Mouse (Mus musculus): Measurements from ENCODE around the gene Sertad1. TPM values are rescaled to one million over a fixed set of nuclear protein-coding genes. Genes with fewer than 3 reads are reported as not detected.

Sertad1 gene
- total RNA-seq, 4 experiments from 2014 or later, result 6.5 to 9.8 (median 8.8) TPM

- DNase-seq (ENCODE audit: low spot score in 2 of 2), result peak; percentile 99 to 100
Measured at GRCm38 (mm10) chr7:27473156-27473834, 13.4 kb upstream of the Sertad1 start, which contains the start of gene Sertad3. Gene Sertad3, plus strand, starts transcription at chr7:27473768.

- no peak for DNase-seq (ENCODE audit: low spot score in 2 of 2)
Measured at GRCm38 (mm10) chr7:27473835-27474489, 12.7 kb upstream of the Sertad1 start.

GRCm38 (mm10) chr7:27474490-27474954 lies 12.2 kb upstream of the Sertad1 start:
- DNase-seq (ENCODE audit: low spot score in 2 of 2), result peak; percentile 99

GRCm38 (mm10) chr7:27475596-27475995 lies 11.1 kb upstream of the Sertad1 start:
- DNase-seq (ENCODE audit: low spot score in 2 of 2), result no peak

- no peak for DNase-seq (ENCODE audit: low spot score in 2 of 2)
Measured at GRCm38 (mm10) chr7:27476098-27476635, 10.5 kb upstream of the Sertad1 start.

- no peak for DNase-seq (ENCODE audit: low spot score in 2 of 2)
Measured at GRCm38 (mm10) chr7:27478561-27478960, 8.1 kb upstream of the Sertad1 start.

- no peak for DNase-seq (ENCODE audit: low spot score in 2 of 2)
Measured at GRCm38 (mm10) chr7:27479750-27480149, 7.0 kb upstream of the Sertad1 start.

GRCm38 (mm10) chr7:27480506-27480905 lies 6.2 kb upstream of the Sertad1 start:
- DNase-seq (ENCODE audit: low spot score in 2 of 2), result no peak

GRCm38 (mm10) chr7:27480927-27481626 lies 5.6 kb upstream of the Sertad1 start:
- no peak for DNase-seq (ENCODE audit: low spot score in 2 of 2)

GRCm38 (mm10) chr7:27481627-27481969 lies 5.1 kb upstream of the Sertad1 start:
- DNase-seq (ENCODE audit: low spot score in 2 of 2), result peak; percentile 92 to 95

GRCm38 (mm10) chr7:27483860-27484259 lies 2.9 kb upstream of the Sertad1 start:
- DNase-seq (ENCODE audit: low spot score in 2 of 2), result no peak

GRCm38 (mm10) chr7:27486102-27486769 lies 474 bp upstream of the Sertad1 start:
- peak; percentile 38 to 47 for DNase-seq (ENCODE audit: low spot score in 2 of 2)

- peak; percentile 38 to 51 for DNase-seq (ENCODE audit: low spot score in 2 of 2)
Measured at GRCm38 (mm10) chr7:27487740-27488268, 1.1 kb downstream of the Sertad1 start.

GRCm38 (mm10) chr7:27489270-27489869 lies 2.7 kb downstream of the Sertad1 start:
- no peak for DNase-seq (ENCODE audit: low spot score in 2 of 2)

- DNase-seq (ENCODE audit: low spot score in 2 of 2), result no peak
Measured at GRCm38 (mm10) chr7:27490227-27490542, 3.5 kb downstream of the Sertad1 start.

GRCm38 (mm10) chr7:27490543-27491329 lies 4.0 kb downstream of the Sertad1 start:
- DNase-seq (ENCODE audit: low spot score in 2 of 2), result peak; percentile 93 to 95

- no peak for DNase-seq (ENCODE audit: low spot score in 2 of 2)
Measured at GRCm38 (mm10) chr7:27491856-27492255, 5.1 kb downstream of the Sertad1 start.

GRCm38 (mm10) chr7:27493022-27493421 lies 6.3 kb downstream of the Sertad1 start:
- DNase-seq (ENCODE audit: low spot score in 2 of 2), result no peak

- DNase-seq (ENCODE audit: low spot score in 2 of 2), result no peak
Measured at GRCm38 (mm10) chr7:27493450-27493849, 6.7 kb downstream of the Sertad1 start.

Data from gastrocnemius, adult 8-10 months (tissue).